Mouse (Mus musculus) hematopoietic stem cell, adult 5-6 weeks (primary cell): ENCODE measurements around the gene Myo1h. TPM values are rescaled to one million over a fixed set of nuclear protein-coding genes. Genes with fewer than 3 reads are reported as not detected.

Experiments
- ATAC-seq, 2 experiments: fragments of 125-278 bp in 1 of 2; replicated peaks in 1 of 2; 2 replicates each; pipeline ENCODE4 v1.8.0; 2016 to 2017; ENCODE audit warnings: inconsistent platforms in 2 of 2, mild to moderate bottlenecking in 2 of 2, moderate number of reproducible peaks in 2 of 2, low read depth in 1 of 2, moderate TSS enrichment in 1 of 2; ENCODE audit not compliant: low FRiP score in 2 of 2, poor library complexity in 2 of 2, severe bottlenecking in 2 of 2, insufficient read depth in 1 of 2, low TSS enrichment in 1 of 2
- total RNA-seq: library from RNA; stranded (forward); fragments of 172-1452, 232-1000 nt; gene quantifications from 2 replicates; pipeline ENCODE4 v1.2.3, GENCODE M21; 2017

Gene Myo1h
- total RNA-seq, 1 experiment from 2014 or later: 2.0 TPM

DNA sequence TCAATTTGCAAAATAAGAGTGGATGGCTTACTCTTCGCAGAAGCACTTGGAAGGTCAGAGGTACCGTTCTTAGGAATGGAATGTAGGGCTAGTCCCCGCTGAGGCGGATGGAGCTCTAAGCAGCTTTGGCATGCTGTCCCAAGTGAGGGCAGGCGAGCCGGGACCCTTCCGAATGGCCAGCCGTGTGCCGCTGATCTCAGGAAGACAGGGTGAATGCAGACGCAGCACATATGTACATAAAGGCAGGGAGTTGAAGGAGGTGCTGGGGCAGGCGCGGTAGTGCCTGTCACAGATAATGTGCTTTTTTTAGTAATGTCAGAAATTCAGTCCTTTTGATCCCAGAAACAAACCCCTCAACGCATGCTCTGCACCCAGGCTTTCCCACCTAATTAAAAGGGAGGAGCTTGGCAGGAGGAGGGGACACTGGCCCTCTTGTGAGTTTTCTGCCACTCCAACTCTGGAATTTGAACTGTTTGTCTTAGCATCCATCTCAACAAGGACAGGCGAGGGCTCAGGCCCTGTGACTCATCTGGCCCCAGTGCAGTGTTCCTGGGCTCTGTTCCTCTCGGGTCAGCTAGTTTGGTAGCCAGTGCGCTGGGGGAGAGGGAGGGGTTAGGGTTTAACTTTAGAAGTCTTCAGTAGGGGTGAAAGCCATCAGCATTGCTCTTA lies 124.2 kb downstream of the Myo1h start:
- ATAC-seq: no peak

Other genes with a start within 250 kb of the Myo1h start
- 8.4 and 9.4 TPM in 2 replicates for gene Usp30, start 223.7 kb upstream of the Myo1h start, total RNA-seq
- gene Svop, start 197.6 kb upstream of the Myo1h start, total RNA-seq: not detected in 2 replicates
- 9.3 and 13.7 TPM in 2 replicates for gene Alkbh2, start 160.9 kb upstream of the Myo1h start, total RNA-seq
- gene Ung, start 158.8 kb upstream of the Myo1h start, total RNA-seq: 24.6 and 27.7 TPM in 2 replicates
- gene Acacb, start 142.6 kb upstream of the Myo1h start, total RNA-seq: 3.0 and 3.9 TPM in 2 replicates
- gene Foxn4, start 15.4 kb upstream of the Myo1h start, total RNA-seq: 2.4 TPM in 1 of 2 replicates, not detected in the other
- 70.4 and 72.1 TPM in 2 replicates for gene Kctd10, start 91.3 kb downstream of the Myo1h start, total RNA-seq
- gene Ube3b, start 91.4 kb downstream of the Myo1h start, total RNA-seq: 18.1 and 21.1 TPM in 2 replicates
- 7.8 and 11.1 TPM in 2 replicates for gene Mmab, start 154.9 kb downstream of the Myo1h start, total RNA-seq
- gene Mvk, start 155.1 kb downstream of the Myo1h start, total RNA-seq: 4.3 and 7.9 TPM in 2 replicates